Mouse (Mus musculus) intestine, embryonic 15.5 days (tissue): Measurements from ENCODE around the gene Yif1a. TPM values are rescaled to one million over a fixed set of nuclear protein-coding genes. Genes with fewer than 3 reads are reported as not detected.

Source experiments
- ATAC-seq: fragments of 200-750 bp; cut with Nextera tagmentation; 2 replicates; pipeline ENCODE4 v1.8.0; 2017; ENCODE audit warnings: moderate TSS enrichment, moderate library complexity
- H3K27ac ChIP-seq: fragments of 300-500 bp; sonication (generic); 2 replicates; pipeline ENCODE4 v1.5.1; 2015; ENCODE audit warnings: mild to moderate bottlenecking, inconsistent platforms
- H3K27me3 ChIP-seq: fragments of 300-500 bp; sonication (generic); replicated peaks from 2 replicates; pipeline ENCODE4 v1.6.1; 2015; ENCODE audit warnings: inconsistent platforms
- H3K36me3 ChIP-seq: fragments of 300-500 bp; sonication (generic); 2 replicates; pipeline ENCODE4 v1.6.1; 2015; ENCODE audit warnings: inconsistent platforms
- H3K4me1 ChIP-seq: fragments of 300-500 bp; sonication (generic); replicated peaks from 2 replicates; pipeline ENCODE4 v1.6.1; 2015; ENCODE audit warnings: inconsistent platforms
- H3K4me2 ChIP-seq: fragments of 300-500 bp; sonication (generic); replicated peaks from 2 replicates; pipeline ENCODE4 v1.6.1; 2015; ENCODE audit warnings: mild to moderate bottlenecking, inconsistent platforms
- H3K4me3 ChIP-seq: fragments of 300-500 bp; sonication (generic); replicated peaks from 2 replicates; pipeline ENCODE4 v1.5.1; 2015; ENCODE audit warnings: inconsistent platforms
- H3K9ac ChIP-seq: fragments of 300-500 bp; sonication (generic); 2 replicates; pipeline ENCODE4 v1.6.1; 2015; ENCODE audit warnings: inconsistent platforms
- H3K9me3 ChIP-seq: fragments of 300-500 bp; sonication (generic); 2 replicates; pipeline ENCODE4 v1.6.1; 2016; ENCODE audit warnings: inconsistent platforms
- WGBS: fragments of 180-500 bp; shearing (Covaris S2); methylation state at CpG from one replicate; pipeline ENCODE4 v1.1.7; 2015; 5-methylcytosine and 5-hydroxymethylcytosine counted together
- polyA plus RNA-seq: library from polyadenylated mRNA; unstranded; fragments of >200 nt; fragmentation: Nextera tagmentation; extraction: Ambion mirVana; gene quantifications from 2 replicates; pipeline ENCODE4 v1.2.1, GENCODE M21; 2015

The Yif1a gene
- polyA plus RNA-seq, 1 experiment from 2014 or later = 109 TPM

- peak overlapping the region; percentile 37; the same call in 1 of the 2 replicates for H3K4me3 ChIP-seq
- no peaks in the 10 kb centered on the region for H3K9me3 ChIP-seq
- peak overlapping the region; percentile 26; the same call in 1 of the 2 replicates for H3K9ac ChIP-seq
- ATAC-seq = no peak
- H3K36me3 ChIP-seq = peaks cover 16% of the 10 kb centered on the region; the same call in 1 of the 2 replicates
- peaks cover 19% of the 10 kb centered on the region; the same call in 1 of the 2 replicates for H3K27me3 ChIP-seq
- H3K4me1 ChIP-seq = peaks cover 17% of the 10 kb centered on the region
- no peak overlapping the region for H3K27ac ChIP-seq
- H3K4me2 ChIP-seq = peak overlapping the region; percentile 62
- 69% methylated on average over 3 of the region's 3 CpGs for WGBS
Measured at GRCm38 (mm10) chr19:5051515-5051914, 36.8 kb upstream of the Yif1a start.

- ATAC-seq = no peak
- Histone ChIP-seq H3K4me2 (0 out of 2 replicates have a peak overlapping the region, but pooled peaks have one; percentile 9), H3K4me1 (peaks cover 22% of the 10 kb centered on the region), H3K4me3 (no peak overlapping the region), H3K9ac (no peak overlapping the region), H3K36me3 (peaks cover 10% of the 10 kb centered on the region; the same call in 1 of the 2 replicates), H3K27me3 (peaks cover 19% of the 10 kb centered on the region; the same call in 1 of the 2 replicates), H3K27ac (no peak overlapping the region), H3K9me3 (no peaks in the 10 kb centered on the region)
- WGBS = 48% methylated on average over 25 of the region's 25 CpGs
Measured at GRCm38 (mm10) chr19:5052166-5052822, 36.0 kb upstream of the Yif1a start.

GRCm38 (mm10) chr19:5052853-5053252 lies 35.5 kb upstream of the Yif1a start:
- H3K9me3 ChIP-seq = no peaks in the 10 kb centered on the region
- H3K36me3 ChIP-seq = 0 out of 2 replicates have a peak, but pooled peaks cover 5% of the 10 kb centered on the region
- WGBS = 70% methylated on average over 17 of the region's 17 CpGs
- H3K4me2 ChIP-seq = no peak overlapping the region
- no peak overlapping the region for H3K27ac ChIP-seq
- ATAC-seq = no peak
- H3K27me3 ChIP-seq = peaks cover 19% of the 10 kb centered on the region; the same call in 1 of the 2 replicates
- H3K4me3 ChIP-seq = no peak overlapping the region
- H3K4me1 ChIP-seq = peaks cover 22% of the 10 kb centered on the region
- H3K9ac ChIP-seq = no peak overlapping the region

- Histone ChIP-seq H3K9ac (no peak overlapping the region), H3K36me3 (0 out of 2 replicates have a peak, but pooled peaks cover 5% of the 10 kb centered on the region), H3K27ac (no peak overlapping the region), H3K27me3 (peaks cover 19% of the 10 kb centered on the region; the same call in 1 of the 2 replicates), H3K4me1 (peaks cover 28% of the 10 kb centered on the region), H3K9me3 (no peaks in the 10 kb centered on the region), H3K4me2 (no peak overlapping the region), H3K4me3 (no peak overlapping the region)
- 20% methylated on average over 9 of the region's 9 CpGs for WGBS
- no peak for ATAC-seq
Measured at GRCm38 (mm10) chr19:5053909-5054308, 34.4 kb upstream of the Yif1a start.

GRCm38 (mm10) chr19:5056251-5056650 lies 32.1 kb upstream of the Yif1a start:
- Histone ChIP-seq H3K27ac (0 out of 2 replicates have a peak overlapping the region, but pooled peaks have one; percentile 9), H3K4me2 (peak overlapping the region; percentile 4; the same call in 1 of the 2 replicates), H3K27me3 (peaks cover 19% of the 10 kb centered on the region; the same call in 1 of the 2 replicates), H3K4me3 (no peak overlapping the region), H3K36me3 (no peaks in the 10 kb centered on the region), H3K9ac (no peak overlapping the region), H3K9me3 (no peaks in the 10 kb centered on the region), H3K4me1 (peaks cover 39% of the 10 kb centered on the region)
- ATAC-seq = peak; percentile 16; the same call in 1 of the 2 replicates
- 13% methylated on average over 6 of the region's 6 CpGs for WGBS

GRCm38 (mm10) chr19:5057876-5058775 lies 30.2 kb upstream of the Yif1a start:
- Histone ChIP-seq H3K4me3 (no peak overlapping the region), H3K27me3 (peaks cover 10% of the 10 kb centered on the region; the same call in 1 of the 2 replicates), H3K27ac (peak overlapping the region; percentile 71), H3K36me3 (no peaks in the 10 kb centered on the region), H3K9ac (no peak overlapping the region), H3K4me2 (peak overlapping the region; percentile 22; the same call in 1 of the 2 replicates), H3K4me1 (peaks cover 38% of the 10 kb centered on the region), H3K9me3 (no peaks in the 10 kb centered on the region)
- no peak for ATAC-seq
- WGBS = 25% methylated on average over 16 of the region's 16 CpGs

- Histone ChIP-seq H3K4me1 (peaks cover 38% of the 10 kb centered on the region), H3K36me3 (no peaks in the 10 kb centered on the region), H3K27ac (peak overlapping the region; percentile 71), H3K9ac (0 out of 2 replicates have a peak overlapping the region, but pooled peaks have one; percentile 3), H3K4me3 (no peak overlapping the region), H3K9me3 (no peaks in the 10 kb centered on the region), H3K27me3 (0 out of 2 replicates have a peak, but pooled peaks cover 5% of the 10 kb centered on the region), H3K4me2 (peak overlapping the region; percentile 22)
- 14% methylated on average over 10 of the region's 10 CpGs for WGBS
- peak; percentile 51 for ATAC-seq
Measured at GRCm38 (mm10) chr19:5058801-5059771, 29.3 kb upstream of the Yif1a start.

GRCm38 (mm10) chr19:5060365-5061330 lies 27.7 kb upstream of the Yif1a start:
- Histone ChIP-seq H3K4me1 (peaks cover 44% of the 10 kb centered on the region), H3K27ac (peak overlapping the region; percentile 71), H3K27me3 (no peaks in the 10 kb centered on the region), H3K4me2 (no peak overlapping the region), H3K36me3 (no peaks in the 10 kb centered on the region), H3K9me3 (no peaks in the 10 kb centered on the region), H3K9ac (0 out of 2 replicates have a peak overlapping the region, but pooled peaks have one; percentile 3), H3K4me3 (no peak overlapping the region)
- peak; percentile 18 for ATAC-seq
- WGBS = 29% methylated on average over 5 of the region's 5 CpGs

GRCm38 (mm10) chr19:5062041-5062440 lies 26.3 kb upstream of the Yif1a start:
- ATAC-seq = no peak
- Histone ChIP-seq H3K27ac (no peak overlapping the region), H3K4me1 (peaks cover 40% of the 10 kb centered on the region)

GRCm38 (mm10) chr19:5062446-5062845 lies 25.9 kb upstream of the Yif1a start:
- 64% methylated on average over 6 of the region's 6 CpGs for WGBS
- Histone ChIP-seq H3K4me2 (no peak overlapping the region), H3K9me3 (no peaks in the 10 kb centered on the region), H3K36me3 (no peaks in the 10 kb centered on the region), H3K9ac (no peak overlapping the region), H3K27ac (no peak overlapping the region), H3K4me1 (peaks cover 43% of the 10 kb centered on the region), H3K27me3 (no peaks in the 10 kb centered on the region), H3K4me3 (no peak overlapping the region)
- ATAC-seq = no peak

More at GRCm38 (mm10) chr19:5062041-5062440, 26.3 kb upstream of the Yif1a start:
- H3K4me2 ChIP-seq = no peak overlapping the region
- H3K9me3 ChIP-seq = no peaks in the 10 kb centered on the region
- no peaks in the 10 kb centered on the region for H3K36me3 ChIP-seq
- no peak overlapping the region for H3K4me3 ChIP-seq
- no peak overlapping the region for H3K9ac ChIP-seq
- WGBS = 87% methylated on average over 5 of the region's 5 CpGs
- no peaks in the 10 kb centered on the region for H3K27me3 ChIP-seq
